28 mouse cellular contexts compared by ENCODE assay signal in the genomic region with DNA sequence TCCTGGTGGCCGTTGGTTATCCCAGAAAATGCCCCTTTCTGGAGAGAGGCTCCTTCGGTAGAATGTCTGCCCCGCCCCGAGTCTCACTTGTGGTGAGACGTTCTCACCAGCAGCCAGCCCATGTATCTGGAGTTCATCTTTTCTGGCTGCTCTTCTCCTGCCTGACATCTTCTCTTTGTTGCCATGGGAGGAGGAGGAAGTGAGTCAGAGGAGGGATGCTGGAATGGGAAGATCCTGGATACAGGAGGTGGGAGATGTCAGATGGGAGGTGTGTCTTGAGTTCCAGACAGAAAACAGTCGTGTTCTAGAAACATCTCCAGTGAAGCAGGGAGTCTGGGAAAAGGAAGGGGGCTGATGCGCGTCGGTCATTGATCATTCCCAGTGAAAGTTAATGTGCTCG. TPM values are rescaled to one million over a fixed set of nuclear protein-coding genes. Genes with fewer than 3 reads are reported as not detected.
DNase-seq lines count a peak whose midpoint lies in the region; ATAC-seq and TF ChIP-seq lines count a peak whose summit lies in the region.
"Had no signal": no experiment of that assay in that cellular context is flagged by ENCODE, and none has a peak within 500 bp of the region (broad histone marks: within the 10 kb centered on the region; RNA-seq: fewer than 3 reads in every experiment).

No protein-coding gene starts in this region.

- no peak for DNase-seq in gastrocnemius, adult 2 months
- no peak for DNase-seq in gastrocnemius, adult 8-10 months (ENCODE audit: low spot score in 2 of 2)
- peak; percentile 60 for DNase-seq in MN1 (ENCODE audit: low spot score)
- peak; percentile 61 for DNase-seq in brain, adult 2 months (ENCODE audit: low read depth, low spot score)
- DNase-seq in skeletal muscle tissue, adult 2 months (ENCODE audit: low read depth, low spot score): peak; percentile 29
- DNase-seq: adrenal gland, adult 8-10 months; adrenal gland, postnatal 25 days; cerebellum, adult 18-20 months; cerebellum, adult 9-10 months; cerebellum, postnatal 14 days; gastrocnemius, postnatal 10 days; gastrocnemius, postnatal 36 days; heart, adult 18-20 months; heart, postnatal 14 days; heart, postnatal 4 days; kidney, adult 2 months had no signal

- 0 out of 2 replicates have a peak overlapping the region, but pooled peaks have one; percentile 20 for H3K27ac ChIP-seq in gastrocnemius, adult 2 months
- H3K27ac ChIP-seq: embryonic facial prominence, embryonic 12.5 days; forebrain, embryonic 12.5 days; forebrain, embryonic 15.5 days; heart, embryonic 10.5 days; heart, embryonic 13.5 days; hindbrain, embryonic 14.5 days; hindbrain, postnatal 0 days had no signal

- H3K4me3 ChIP-seq in gastrocnemius, adult 2 months: no peak overlapping the region
- H3K4me3 ChIP-seq: embryonic facial prominence, embryonic 12.5 days; erythroblast, embryonic 14.5 days; forebrain, embryonic 12.5 days; forebrain, embryonic 15.5 days; heart, embryonic 10.5 days; heart, embryonic 13.5 days had no signal

- no peak for TF ChIP-seq CTCF in gastrocnemius, adult 2 months (IDR thresholded peaks at IDR 0.05)

- ATAC-seq in frontal cortex, adult (ENCODE audit: low TSS enrichment): no peak
- ATAC-seq: activated CD4-positive, CD25-positive, alpha-beta regulatory T cell, adult 4 months; CD4-positive, CD25-positive, alpha-beta regulatory T cell, adult 4 months; forebrain, embryonic 15.5 days; hindbrain, postnatal 0 days; inflammation-experienced regulatory T-cells, adult 6 months had no signal

- intact Hi-C loops in gastrocnemius, adult 2 months (cut with DNase I): no loop called here

RNA-seq across cellular contexts. Expression of a gene that starts 29.7 kb away (rescaled TPM):
- under 1 TPM; 0.50 to 0.59 TPM for total RNA-seq in gastrocnemius, adult 2 months (2021)
- 1 to 10 TPM in 1 of 4 experiments, under 1 TPM in 3; 0.46 to 1.0 (median 0.86) TPM for total RNA-seq in gastrocnemius, adult 8-10 months (2022)

RNA-seq across cellular contexts. Expression of a gene that starts 56.9 kb away (rescaled TPM):
- total RNA-seq in gastrocnemius, adult 2 months (2021): 1 to 10 TPM in 1 of 2 experiments, under 1 TPM in 1; 0.48 to 1.4 TPM
- total RNA-seq in gastrocnemius, adult 8-10 months (2022): 1 to 10 TPM in 1 of 4 experiments, under 1 TPM in 3; 0.53 to 1.2 (median 0.87) TPM

Comparison
In these comparisons a context has a peak if more than half of its experiments do, and no peak if none do; other contexts are left out.
1. DNase-seq: peak in MN1 (single experiment), brain, adult 2 months (single experiment) and skeletal muscle tissue, adult 2 months (single experiment); none in gastrocnemius, adult 2 months (single experiment) and gastrocnemius, adult 8-10 months (0 of 2).